Mouse (Mus musculus) lung, postnatal 0 days (tissue): ENCODE measurements around the gene Camta2.

Source experiments
- CTCF ChIP-seq: IDR thresholded peaks from 2 replicates; pipeline ENCODE4 v1.5.1; 2016; ENCODE audit warnings: antibody characterized with exemption, mild to moderate bottlenecking
- EP300 ChIP-seq: IDR thresholded peaks from 2 replicates; pipeline ENCODE4 v1.6.1; 2016; ENCODE audit warnings: antibody characterized with exemption, mild to moderate bottlenecking, control low read depth

GRCm38 (mm10) chr11:70683640-70684039, 4.3 kb downstream of the Camta2 start:
- no peak for TF ChIP-seq CTCF
- TF ChIP-seq EP300: no peak
